Mouse (Mus musculus) liver, embryonic 13.5 days (tissue): ENCODE results near the gene Lrrc19. TPM values are rescaled to one million over a fixed set of nuclear protein-coding genes. Genes with fewer than 3 reads are reported as not detected.

ENCODE experiments used
- microRNA counts: library from miRNA; unstranded; fragments of <30 nt; microRNA quantifications from one replicate; lab custom pipeline; 2016
- microRNA-seq: library from miRNA; unstranded; fragments of <30 nt; microRNA quantifications from one replicate; pipeline ENCODE4, GENCODE M21; 2016
- polyA plus RNA-seq: library from polyadenylated mRNA; unstranded; fragments of >200 nt; fragmentation: Nextera tagmentation; extraction: Ambion mirVana; gene quantifications from 2 replicates; pipeline ENCODE4 v1.2.1, GENCODE M21; 2015

Lrrc19 gene
- polyA plus RNA-seq, 1 experiment from 2014 or later: 0.10 TPM

MicroRNAs within 50 kb of the gene (microRNA counts, 519-probe panel; counts per million panel counts)
- 3,238 counts per million, percentile 20 among the panel's probes with 10 or more counts for microRNA mmu-miR-872 (lab: Ali Mortazavi, UCI)

Small RNA genes within 50 kb of the gene (microRNA-seq; reads per million reads assigned to microRNA genes)
- gene Mir872: 1,126 reads per million, percentile 76 among the genes with 10 or more reads in this experiment

Other genes starting within 250 kb of the Lrrc19 start
- gene Gm10306, start 93.6 kb downstream of the Lrrc19 start, polyA plus RNA-seq: 0.21 TPM in 1 of 2 replicates, not detected in the other
- 11.8 and 15.7 TPM in 2 replicates for gene Caap1, start 93.3 kb downstream of the Lrrc19 start, polyA plus RNA-seq
- 41.7 and 47.8 TPM in 2 replicates for gene Plaa, start 46.9 kb downstream of the Lrrc19 start, polyA plus RNA-seq
- gene Ift74, start 35.7 kb downstream of the Lrrc19 start, polyA plus RNA-seq: 4.3 and 4.6 TPM in 2 replicates
- gene Tek, start 89.1 kb upstream of the Lrrc19 start, polyA plus RNA-seq: 4.3 and 6.1 TPM in 2 replicates